Mouse (Mus musculus) heart, embryonic 15.5 days (tissue): Measurements from ENCODE around the gene Eme2. TPM values are rescaled to one million over a fixed set of nuclear protein-coding genes. Genes with fewer than 3 reads are reported as not detected.

Experiments
- ATAC-seq: fragments of 200-750 bp; cut with Nextera tagmentation; replicated peaks from 2 replicates; pipeline ENCODE4 v1.8.0; 2017; ENCODE audit warnings: low read depth, moderate TSS enrichment; ENCODE audit not compliant: insufficient number of reproducible peaks, insufficient read depth, low FRiP score
- H3K27ac ChIP-seq: fragments of 300-500 bp; sonication (generic); 2 replicates; pipeline ENCODE4 v1.5.1; 2015; ENCODE audit warnings: mild to moderate bottlenecking, inconsistent platforms
- H3K27me3 ChIP-seq: fragments of 300-500 bp; sonication (generic); 2 replicates; pipeline ENCODE4 v1.6.1; 2015; ENCODE audit warnings: inconsistent platforms
- H3K36me3 ChIP-seq: fragments of 300-500 bp; sonication (generic); 2 replicates; pipeline ENCODE4 v1.6.1; 2015; ENCODE audit warnings: mild to moderate bottlenecking, inconsistent platforms
- H3K4me1 ChIP-seq: fragments of 300-500 bp; sonication (generic); replicated peaks from 2 replicates; pipeline ENCODE4 v1.6.1; 2015; ENCODE audit warnings: inconsistent platforms
- H3K4me2 ChIP-seq: fragments of 300-500 bp; sonication (generic); 2 replicates; pipeline ENCODE4 v1.6.1; 2015; ENCODE audit warnings: inconsistent platforms, mild to moderate bottlenecking, moderate library complexity
- H3K4me3 ChIP-seq: fragments of 300-500 bp; sonication (generic); 2 replicates; pipeline ENCODE4 v1.5.1; 2015; ENCODE audit warnings: mild to moderate bottlenecking, inconsistent platforms
- H3K9ac ChIP-seq: fragments of 300-500 bp; sonication (generic); 2 replicates; pipeline ENCODE4 v1.6.1; 2015; ENCODE audit warnings: mild to moderate bottlenecking, inconsistent platforms
- H3K9me3 ChIP-seq: fragments of 300-500 bp; sonication (generic); replicated peaks from 2 replicates; pipeline ENCODE4 v1.6.1; 2016; ENCODE audit warnings: inconsistent platforms
- WGBS: fragments of 180-500 bp; shearing (Covaris S2); methylation state at CpG from one replicate; pipeline ENCODE4 v1.1.7; 2015; ENCODE audit warnings: mixed read lengths; 5-methylcytosine and 5-hydroxymethylcytosine counted together
- polyA plus RNA-seq: library from polyadenylated mRNA; unstranded; fragments of >200 nt; fragmentation: Nextera tagmentation; extraction: Ambion mirVana; gene quantifications from 2 replicates; pipeline ENCODE4 v1.2.1, GENCODE M21; 2015

The Eme2 gene
- polyA plus RNA-seq, 1 experiment from 2014 or later = 16.6 TPM

GRCm38 (mm10) chr17:24849733-24850064, 45.2 kb downstream of the Eme2 start:
- Histone ChIP-seq H3K27me3 (no peaks in the 10 kb centered on the region), H3K4me3 (peak overlapping the region; percentile 60), H3K27ac (peak overlapping the region; percentile 98), H3K4me1 (peaks cover 18% of the 10 kb centered on the region), H3K9me3 (no peaks in the 10 kb centered on the region), H3K9ac (peak overlapping the region; percentile 91), H3K36me3 (peaks cover 18% of the 10 kb centered on the region), H3K4me2 (peak overlapping the region; percentile 86)
- ATAC-seq = peak; percentile 56
- whole genome bisulfite sequencing = under 1% methylated on average over 21 of the region's 21 CpGs

GRCm38 (mm10) chr17:24848600-24849031, 46.3 kb downstream of the Eme2 start:
- ATAC-seq = no peak
- H3K36me3 ChIP-seq = peaks cover 9% of the 10 kb centered on the region
- H3K9ac ChIP-seq = peak overlapping the region; percentile 43; the same call in 1 of the 2 replicates
- H3K27ac ChIP-seq = peak overlapping the region; percentile 98
- peak overlapping the region; percentile 60 for H3K4me3 ChIP-seq
- no peaks in the 10 kb centered on the region for H3K27me3 ChIP-seq
- H3K4me1 ChIP-seq = peaks cover 19% of the 10 kb centered on the region
- peak overlapping the region; percentile 86 for H3K4me2 ChIP-seq
- H3K9me3 ChIP-seq = no peaks in the 10 kb centered on the region

- Histone ChIP-seq H3K4me3 (no peak overlapping the region), H3K9me3 (no peaks in the 10 kb centered on the region), H3K4me1 (peaks cover 19% of the 10 kb centered on the region), H3K27me3 (no peaks in the 10 kb centered on the region), H3K4me2 (no peak overlapping the region), H3K9ac (no peak overlapping the region), H3K27ac (no peak overlapping the region), H3K36me3 (no peaks in the 10 kb centered on the region)
- ATAC-seq = no peak
- 94% methylated on average over 1 of the region's 1 CpGs for WGBS
These were observed 47.5 kb downstream of the Eme2 start for GRCm38 (mm10) chr17:24847386-24847785.

- no peak overlapping the region for H3K27ac ChIP-seq
- peaks cover 7% of the 10 kb centered on the region; the same call in 1 of the 2 replicates for H3K27me3 ChIP-seq
- no peak for ATAC-seq
- H3K9ac ChIP-seq = no peak overlapping the region
- no peaks in the 10 kb centered on the region for H3K36me3 ChIP-seq
- WGBS = 40% methylated on average over 9 of the region's 9 CpGs
- peak overlapping the region; percentile 22 for H3K4me2 ChIP-seq
- H3K4me1 ChIP-seq = peaks cover 10% of the 10 kb centered on the region
- H3K4me3 ChIP-seq = no peak overlapping the region
- no peaks in the 10 kb centered on the region for H3K9me3 ChIP-seq
These were observed 50.4 kb downstream of the Eme2 start for GRCm38 (mm10) chr17:24844525-24844924.

GRCm38 (mm10) chr17:24842631-24843030, 52.3 kb downstream of the Eme2 start:
- no peak overlapping the region for H3K27ac ChIP-seq
- H3K4me3 ChIP-seq = no peak overlapping the region
- no peak for ATAC-seq
- no peaks in the 10 kb centered on the region for H3K36me3 ChIP-seq
- H3K27me3 ChIP-seq = peaks cover 13% of the 10 kb centered on the region; the same call in 1 of the 2 replicates
- H3K9me3 ChIP-seq = no peaks in the 10 kb centered on the region
- H3K4me2 ChIP-seq = no peak overlapping the region
- 0 out of 2 replicates have a peak, but pooled peaks cover 3% of the 10 kb centered on the region for H3K4me1 ChIP-seq
- no peak overlapping the region for H3K9ac ChIP-seq
- WGBS = 53% methylated on average over 2 of the region's 2 CpGs

GRCm38 (mm10) chr17:24841133-24841532, 53.8 kb downstream of the Eme2 start:
- WGBS = 47% methylated on average over 4 of the region's 4 CpGs
- Histone ChIP-seq H3K27me3 (peaks cover 13% of the 10 kb centered on the region; the same call in 1 of the 2 replicates), H3K9me3 (no peaks in the 10 kb centered on the region), H3K27ac (no peak overlapping the region), H3K9ac (no peak overlapping the region), H3K4me2 (no peak overlapping the region), H3K4me1 (0 out of 2 replicates have a peak, but pooled peaks cover 3% of the 10 kb centered on the region), H3K4me3 (no peak overlapping the region), H3K36me3 (no peaks in the 10 kb centered on the region)
- no peak for ATAC-seq

GRCm38 (mm10) chr17:24840341-24840740, 54.5 kb downstream of the Eme2 start:
- ATAC-seq = no peak
- Histone ChIP-seq H3K27ac (no peak overlapping the region), H3K9me3 (no peaks in the 10 kb centered on the region), H3K4me1 (0 out of 2 replicates have a peak, but pooled peaks cover 3% of the 10 kb centered on the region), H3K27me3 (peaks cover 17% of the 10 kb centered on the region), H3K4me3 (no peak overlapping the region), H3K4me2 (no peak overlapping the region), H3K36me3 (no peaks in the 10 kb centered on the region), H3K9ac (no peak overlapping the region)
- WGBS = 49% methylated on average over 5 of the region's 5 CpGs

- H3K9me3 ChIP-seq = no peaks in the 10 kb centered on the region
- peaks cover 17% of the 10 kb centered on the region for H3K27me3 ChIP-seq
- H3K9ac ChIP-seq = no peak within 1 kb of the TSS
- no peak for ATAC-seq
- H3K4me3 ChIP-seq = no peak within 1 kb of the TSS
- H3K4me1 ChIP-seq = 0 out of 2 replicates have a peak, but pooled peaks cover 2% of the 10 kb centered on the region
- H3K36me3 ChIP-seq = no peaks in the 10 kb centered on the region
- no peak within 1 kb of the TSS for H3K4me2 ChIP-seq
- 45% methylated on average over 8 of the region's 8 CpGs for WGBS
- H3K27ac ChIP-seq = no peak within 1 kb of the TSS
These were observed 55.0 kb downstream of the Eme2 start, which contains the start of gene Hagh for GRCm38 (mm10) chr17:24839842-24840241. Gene Hagh (plus strand): TSS chr17:24840143.

Other genes starting within 250 kb of the Eme2 start
- gene Slc9a3r2, start 244.8 kb downstream of the Eme2 start, polyA plus RNA-seq = 55.5 and 61.4 TPM in 2 replicates
- 0.26 TPM in 1 of 2 replicates, not detected in the other for gene Npw, start 236.6 kb downstream of the Eme2 start, polyA plus RNA-seq
- gene Zfp598, start 225.4 kb downstream of the Eme2 start, polyA plus RNA-seq = 12.5 and 18.1 TPM in 2 replicates
- gene Syngr3, start 205.1 kb downstream of the Eme2 start, polyA plus RNA-seq = 0.44 and 3.0 TPM in 2 replicates
- gene Gfer, start 198.9 kb downstream of the Eme2 start, polyA plus RNA-seq = 26.3 and 26.8 TPM in 2 replicates
- gene Noxo1, start 198.9 kb downstream of the Eme2 start, polyA plus RNA-seq = 0.94 and 1.3 TPM in 2 replicates
- 34.4 and 50.9 TPM in 2 replicates for gene Tbl3, start 187.4 kb downstream of the Eme2 start, polyA plus RNA-seq
- gene Rnf151, start 177.0 kb downstream of the Eme2 start, polyA plus RNA-seq = 0.13 TPM in 1 of 2 replicates, not detected in the other
- 770 and 917 TPM in 2 replicates for gene Rps2, start 177.0 kb downstream of the Eme2 start, polyA plus RNA-seq
- gene Ndufb10, start 170.6 kb downstream of the Eme2 start, polyA plus RNA-seq = 410 and 528 TPM in 2 replicates
- gene Rpl3l, start 167.3 kb downstream of the Eme2 start, polyA plus RNA-seq = 1.4 and 1.6 TPM in 2 replicates
- gene Msrb1, start 158.4 kb downstream of the Eme2 start, polyA plus RNA-seq = 21.4 and 25.6 TPM in 2 replicates
- 0.33 and 0.37 TPM in 2 replicates for gene Hs3st6, start 142.1 kb downstream of the Eme2 start, polyA plus RNA-seq
- gene Meiob, start 90.8 kb downstream of the Eme2 start, polyA plus RNA-seq = not detected in 2 replicates
- gene Hagh, start 54.9 kb downstream of the Eme2 start, polyA plus RNA-seq = 56.7 TPM in 2 replicates
- 39.8 and 49.1 TPM in 2 replicates for gene Fahd1, start 44.7 kb downstream of the Eme2 start, polyA plus RNA-seq
- gene Igfals, start 29.1 kb downstream of the Eme2 start, polyA plus RNA-seq = 0.19 and 0.23 TPM in 2 replicates
- 28.6 and 42.8 TPM in 2 replicates for gene Nubp2, start 8.7 kb downstream of the Eme2 start, polyA plus RNA-seq
- 22.7 and 30.6 TPM in 2 replicates for gene Spsb3, start 8.4 kb downstream of the Eme2 start, polyA plus RNA-seq
- gene Mrps34, start within 50 bp of the Eme2 start, polyA plus RNA-seq = 74.7 and 78.0 TPM in 2 replicates
- gene Nme3, start 1.4 kb upstream of the Eme2 start, polyA plus RNA-seq = 32.2 and 36.5 TPM in 2 replicates
- gene Mapk8ip3, start 41.9 kb upstream of the Eme2 start, polyA plus RNA-seq = 23.2 and 28.2 TPM in 2 replicates
- gene Jpt2, start 65.6 kb upstream of the Eme2 start, polyA plus RNA-seq = 73.4 and 100 TPM in 2 replicates
- 4.1 and 6.3 TPM in 2 replicates for gene Cramp1l, start 120.7 kb upstream of the Eme2 start, polyA plus RNA-seq
- 8.9 and 13.3 TPM in 2 replicates for gene Ift140, start 121.0 kb upstream of the Eme2 start, polyA plus RNA-seq
- gene Tmem204, start 188.5 kb upstream of the Eme2 start, polyA plus RNA-seq = 23.1 and 24.8 TPM in 2 replicates
- gene Telo2, start 220.9 kb upstream of the Eme2 start, polyA plus RNA-seq = 22.9 and 33.6 TPM in 2 replicates
- 0.16 and 0.30 TPM in 2 replicates for gene Ptx4, start 225.7 kb upstream of the Eme2 start, polyA plus RNA-seq
- gene Clcn7, start 238.3 kb upstream of the Eme2 start, polyA plus RNA-seq = 14.8 and 18.3 TPM in 2 replicates